Mouse (Mus musculus) midbrain, embryonic 10.5 days (tissue): ENCODE data around the gene Dusp23. TPM values are rescaled to one million over a fixed set of nuclear protein-coding genes. Genes with fewer than 3 reads are reported as not detected.

Source experiments
- DNase-seq: peaks from one replicate; pipeline ENCODE4 v3.0.0-alpha.2; 2017; ENCODE audit warnings: low spot score
- H3K27ac ChIP-seq: fragments of 300-500 bp; sonication (generic); replicated peaks from 2 replicates; pipeline ENCODE4 v1.5.1; 2016; ENCODE audit warnings: mild to moderate bottlenecking
- H3K27me3 ChIP-seq: fragments of 300-500 bp; sonication (generic); 2 replicates; pipeline ENCODE4 v1.6.1; 2016; ENCODE audit warnings: low read depth, mild to moderate bottlenecking; ENCODE audit not compliant: poor library complexity, severe bottlenecking
- H3K36me3 ChIP-seq: fragments of 300-500 bp; sonication (generic); 2 replicates; pipeline ENCODE4 v1.6.1; 2016; ENCODE audit warnings: mild to moderate bottlenecking, moderate library complexity
- H3K4me1 ChIP-seq: fragments of 300-500 bp; sonication (generic); 2 replicates; pipeline ENCODE4 v1.6.1; 2016
- H3K4me3 ChIP-seq: fragments of 300-500 bp; sonication (generic); 2 replicates; pipeline ENCODE4 v1.5.1; 2016; ENCODE audit warnings: mild to moderate bottlenecking, moderate library complexity
- H3K9me3 ChIP-seq: fragments of 300-500 bp; sonication (generic); replicated peaks from 2 replicates; pipeline ENCODE4 v1.6.1; 2016; ENCODE audit warnings: mild to moderate bottlenecking
- WGBS: fragments of 180-500 bp; shearing (Covaris S2); methylation state at CpG from one replicate; pipeline ENCODE4 v1.1.7; 2016; 5-methylcytosine and 5-hydroxymethylcytosine counted together
- polyA plus RNA-seq: library from polyadenylated mRNA; unstranded; fragments of >200 nt; fragmentation: Nextera tagmentation; extraction: Ambion mirVana; gene quantifications from 2 replicates; pipeline ENCODE4 v1.2.1, GENCODE M21; 2016

Dusp23 gene
- polyA plus RNA-seq, 1 experiment from 2014 or later = 9.1 TPM

DNA sequence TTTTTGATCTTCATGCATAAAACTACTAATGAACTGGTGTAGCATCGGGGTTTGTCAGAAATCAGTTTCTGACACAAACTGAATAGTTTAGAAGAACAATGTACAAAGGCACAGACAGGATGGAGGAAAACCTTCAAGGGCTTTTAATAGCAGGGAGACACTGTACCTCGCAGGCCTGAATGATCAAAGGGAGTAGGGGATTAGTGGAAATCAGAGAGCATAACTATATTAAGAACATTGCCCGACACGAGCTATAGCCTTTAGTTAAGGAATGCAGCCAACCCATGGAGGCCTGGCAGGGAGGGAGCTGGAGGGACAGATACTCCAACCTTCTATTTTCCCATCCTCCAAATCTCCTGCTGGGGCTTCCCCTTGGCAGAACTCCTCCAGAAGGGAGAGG, 14.5 kb upstream of the Dusp23 start:
- H3K4me3 ChIP-seq = no peak overlapping the region
- H3K4me1 ChIP-seq = peaks cover 4% of the 10 kb centered on the region
- H3K9me3 ChIP-seq = no peaks in the 10 kb centered on the region
- no peak overlapping the region for H3K27ac ChIP-seq
- no peaks in the 10 kb centered on the region for H3K36me3 ChIP-seq
- no peak for DNase-seq
- WGBS = 38% methylated on average over 4 of the region's 4 CpGs
- H3K27me3 ChIP-seq = no peaks in the 10 kb centered on the region

DNA sequence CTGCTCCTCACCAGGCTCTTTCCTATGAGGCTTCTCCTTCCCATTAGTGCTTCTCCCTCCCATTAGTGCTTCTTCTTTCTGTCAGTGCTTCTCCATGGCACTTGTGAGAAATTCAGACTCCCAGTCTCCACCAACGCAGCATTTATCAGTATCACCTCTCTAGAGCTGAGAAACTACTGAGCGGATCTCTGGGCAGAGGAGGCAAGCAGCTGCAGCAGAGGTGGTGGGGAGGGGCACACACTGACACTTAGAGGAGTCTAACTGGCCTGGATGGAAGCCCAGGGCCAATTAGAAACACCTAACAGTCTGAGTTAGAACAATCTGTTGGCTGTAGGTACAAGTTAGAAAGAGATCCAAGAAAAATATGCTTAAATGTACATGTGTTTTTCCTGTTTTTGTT, 6.0 kb upstream of the Dusp23 start:
- Histone ChIP-seq H3K4me1 (no peaks in the 10 kb centered on the region), H3K4me3 (no peak overlapping the region), H3K9me3 (no peaks in the 10 kb centered on the region), H3K36me3 (no peaks in the 10 kb centered on the region), H3K27ac (no peak overlapping the region), H3K27me3 (no peaks in the 10 kb centered on the region)
- DNase-seq = no peak
- 70% methylated on average over 2 of the region's 2 CpGs for WGBS

DNA sequence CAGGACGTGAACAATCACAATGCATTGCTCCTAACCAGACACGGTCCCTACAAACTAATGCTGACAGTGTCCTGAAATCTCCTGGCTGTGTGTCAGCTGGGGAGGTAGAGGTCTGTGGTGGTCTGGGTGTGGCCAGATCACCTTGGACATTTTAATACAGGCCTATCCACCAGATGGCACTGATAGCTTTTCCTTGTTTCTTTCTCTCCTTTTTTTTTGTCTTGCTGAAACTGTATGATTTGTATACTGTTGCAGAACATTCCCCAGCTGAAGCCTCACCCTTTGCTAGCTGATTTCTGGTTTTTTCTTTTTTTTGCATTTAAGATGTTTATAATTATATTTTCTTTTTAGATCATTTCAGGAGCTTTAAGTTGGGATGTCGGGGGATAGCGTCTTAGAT, 5.0 kb upstream of the Dusp23 start:
- no peaks in the 10 kb centered on the region for H3K9me3 ChIP-seq
- no peaks in the 10 kb centered on the region for H3K36me3 ChIP-seq
- H3K27me3 ChIP-seq = no peaks in the 10 kb centered on the region
- WGBS = 84% methylated on average over 4 of the region's 4 CpGs
- no peaks in the 10 kb centered on the region for H3K4me1 ChIP-seq
- H3K4me3 ChIP-seq = no peak overlapping the region
- H3K27ac ChIP-seq = no peak overlapping the region
- DNase-seq = no peak

DNA sequence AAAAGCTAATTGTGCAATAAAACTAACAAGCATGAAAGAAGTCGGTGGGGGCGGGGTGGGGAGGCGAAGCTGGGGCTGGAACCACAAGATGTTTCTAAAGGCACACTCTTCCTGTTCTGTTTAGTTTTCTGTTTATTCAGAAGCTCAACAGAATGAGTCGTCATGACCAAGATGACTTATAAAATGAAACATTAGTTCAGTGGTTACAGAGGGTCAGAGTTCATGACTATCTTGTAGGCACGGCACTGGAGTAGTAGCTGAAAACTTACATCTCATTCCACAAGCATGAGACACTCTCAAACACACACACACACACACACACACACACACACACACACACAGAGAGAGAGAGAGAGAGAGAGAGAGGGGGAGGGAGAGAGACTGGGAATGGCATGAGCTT, 3.5 kb upstream of the Dusp23 start:
- DNase-seq = no peak
- H3K36me3 ChIP-seq = no peaks in the 10 kb centered on the region
- 92% methylated on average over 5 of the region's 5 CpGs for WGBS
- no peaks in the 10 kb centered on the region for H3K9me3 ChIP-seq
- no peak overlapping the region for H3K4me3 ChIP-seq
- H3K27me3 ChIP-seq = no peaks in the 10 kb centered on the region
- no peak overlapping the region for H3K27ac ChIP-seq
- peaks cover 4% of the 10 kb centered on the region; the same call in 1 of the 2 replicates for H3K4me1 ChIP-seq

DNA sequence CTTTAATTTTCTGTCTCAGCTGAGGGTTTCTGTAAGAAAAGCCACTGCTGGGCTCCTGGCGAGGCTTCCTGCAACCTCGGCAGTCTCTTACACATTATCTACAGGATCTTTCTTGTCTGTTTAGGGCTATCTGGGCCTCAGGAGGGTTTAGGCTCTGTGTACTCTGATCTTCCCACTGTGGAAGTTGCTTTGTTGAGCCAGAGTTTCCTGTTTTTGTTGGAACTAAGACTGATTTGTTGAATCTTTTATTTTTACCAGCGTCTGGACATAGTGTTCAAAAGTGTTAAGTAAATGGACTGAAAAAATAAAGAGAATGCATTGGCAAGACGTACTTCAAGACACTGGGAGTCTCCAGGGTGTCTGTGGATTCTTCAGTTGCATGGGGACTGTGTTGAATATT, 2.5 kb upstream of the Dusp23 start:
- H3K27ac ChIP-seq = no peak overlapping the region
- no peaks in the 10 kb centered on the region for H3K36me3 ChIP-seq
- 72% methylated on average over 4 of the region's 4 CpGs for WGBS
- no peak overlapping the region for H3K4me3 ChIP-seq
- H3K27me3 ChIP-seq = no peaks in the 10 kb centered on the region
- H3K9me3 ChIP-seq = no peaks in the 10 kb centered on the region
- no peak for DNase-seq
- peaks cover 4% of the 10 kb centered on the region; the same call in 1 of the 2 replicates for H3K4me1 ChIP-seq

DNA sequence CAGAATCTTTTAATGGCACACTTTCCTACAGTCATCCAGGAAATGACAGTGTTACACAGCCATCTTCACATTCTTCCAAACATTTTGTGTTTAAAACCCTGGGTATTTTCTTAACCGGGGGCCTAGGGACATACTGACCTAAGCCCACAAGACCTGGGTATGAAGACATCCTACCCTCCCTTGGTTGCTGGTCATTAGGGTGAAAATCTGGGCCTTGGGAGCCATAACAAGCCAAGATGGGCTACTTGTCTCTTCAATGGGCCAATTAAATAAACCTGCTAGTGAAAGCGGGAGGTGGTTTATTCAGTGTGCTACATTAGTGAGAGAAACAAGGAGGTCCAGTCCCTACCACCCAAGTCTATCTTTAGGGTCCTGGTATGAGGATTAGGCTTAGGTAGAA, 1.4 kb upstream of the Dusp23 start:
- Histone ChIP-seq H3K27ac (no peak overlapping the region), H3K36me3 (no peaks in the 10 kb centered on the region)

DNA sequence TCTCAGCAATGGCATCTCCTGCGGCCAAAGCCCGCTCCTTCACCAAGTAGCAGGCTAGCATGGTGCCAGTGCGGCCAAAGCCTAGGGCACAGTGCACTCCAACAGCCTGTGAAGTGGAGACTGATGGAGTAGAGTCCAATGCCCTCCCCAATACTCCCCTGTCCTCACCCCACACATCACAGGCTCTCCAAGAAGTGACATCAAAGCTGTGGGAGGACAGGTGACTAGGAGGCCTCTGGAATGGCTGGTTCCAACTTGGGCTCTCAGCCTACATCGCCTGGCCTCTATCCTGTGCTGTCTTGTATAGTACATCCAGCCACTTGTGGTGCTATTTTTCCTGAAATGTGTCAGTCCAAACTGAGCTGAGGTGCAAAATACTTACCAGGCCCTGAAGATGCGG, 1.0 kb downstream of the Dusp23 start:
- DNase-seq = no peak
- Histone ChIP-seq H3K4me1 (peaks cover 4% of the 10 kb centered on the region; the same call in 1 of the 2 replicates), H3K36me3 (no peaks in the 10 kb centered on the region), H3K27ac (no peak overlapping the region), H3K4me3 (no peak overlapping the region), H3K27me3 (no peaks in the 10 kb centered on the region), H3K9me3 (no peaks in the 10 kb centered on the region)
- WGBS = 89% methylated on average over 5 of the region's 5 CpGs

More for the DNA sequence above, 1.4 kb upstream of the Dusp23 start:
- WGBS = 94% methylated on average over 2 of the region's 2 CpGs
- Histone ChIP-seq H3K9me3 (no peaks in the 10 kb centered on the region), H3K27me3 (no peaks in the 10 kb centered on the region), H3K4me1 (peaks cover 4% of the 10 kb centered on the region; the same call in 1 of the 2 replicates), H3K4me3 (no peak overlapping the region)
- no peak for DNase-seq

DNA sequence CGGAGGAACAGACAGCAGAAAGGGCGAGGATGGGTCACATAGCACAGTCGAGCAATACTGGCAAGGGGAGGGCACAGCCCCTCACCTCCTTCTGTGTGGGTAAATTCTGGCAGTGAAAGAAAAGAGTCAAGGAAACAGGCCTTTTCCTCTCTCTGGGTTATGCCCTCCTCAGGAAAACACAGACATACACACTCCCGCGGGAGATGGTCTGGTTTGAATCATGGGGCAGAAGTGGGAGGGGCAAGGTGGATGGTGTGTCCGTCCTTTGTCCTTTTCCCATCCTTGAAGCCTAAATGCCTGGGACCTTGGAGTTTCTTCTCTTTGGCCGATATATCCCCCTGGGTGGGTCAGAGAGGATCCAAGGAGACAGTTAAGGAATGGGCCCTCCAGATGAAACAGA, 2.9 kb downstream of the Dusp23 start:
- WGBS = 82% methylated on average over 7 of the region's 7 CpGs
- Histone ChIP-seq H3K27me3 (no peaks in the 10 kb centered on the region), H3K36me3 (no peaks in the 10 kb centered on the region), H3K27ac (no peak overlapping the region), H3K4me3 (no peak overlapping the region), H3K4me1 (peaks cover 4% of the 10 kb centered on the region; the same call in 1 of the 2 replicates), H3K9me3 (no peaks in the 10 kb centered on the region)
- DNase-seq = no peak

DNA sequence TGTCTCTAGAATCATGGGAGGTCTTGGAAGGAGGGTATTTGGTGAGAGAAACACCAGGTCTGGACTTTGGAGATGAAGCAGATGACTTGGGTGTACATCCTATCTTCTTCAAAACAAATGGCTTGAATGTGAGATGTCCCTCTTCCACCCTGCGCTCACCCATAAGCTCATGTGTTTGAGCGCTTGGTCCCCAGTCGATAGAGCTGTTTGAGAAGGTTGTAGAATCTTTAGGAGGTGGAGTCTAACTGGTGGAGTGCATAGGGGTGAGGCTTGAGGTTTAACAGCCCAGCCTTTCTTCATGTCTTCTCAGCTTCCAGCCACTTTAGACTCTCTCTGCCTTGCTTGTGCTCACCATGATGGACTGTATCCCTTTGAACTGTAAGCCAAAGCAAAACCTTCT, 6.5 kb downstream of the Dusp23 start:
- H3K9me3 ChIP-seq = no peaks in the 10 kb centered on the region
- no peaks in the 10 kb centered on the region for H3K4me1 ChIP-seq
- H3K27ac ChIP-seq = no peak overlapping the region
- H3K4me3 ChIP-seq = no peak overlapping the region
- H3K27me3 ChIP-seq = no peaks in the 10 kb centered on the region
- DNase-seq = no peak
- H3K36me3 ChIP-seq = no peaks in the 10 kb centered on the region
- 93% methylated on average over 3 of the region's 3 CpGs for WGBS

DNA sequence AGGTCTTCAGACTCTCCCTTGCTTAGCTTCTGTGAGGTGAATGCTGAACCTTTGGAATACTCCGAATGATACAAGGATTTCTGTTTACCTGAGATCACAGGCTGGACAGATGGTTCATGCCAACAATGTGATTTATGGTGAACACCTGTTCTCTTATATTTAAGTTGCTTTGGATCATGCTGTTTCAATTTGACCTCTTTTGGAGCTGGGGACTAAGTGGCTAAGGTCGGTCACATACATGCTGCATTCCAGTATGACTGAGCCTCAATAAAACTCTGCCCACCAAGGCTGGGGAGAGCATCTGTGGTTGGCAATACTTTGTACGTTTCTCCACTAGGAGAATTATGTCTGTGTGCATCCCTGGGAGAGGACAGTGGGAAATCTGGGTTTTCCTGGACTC, 8.7 kb downstream of the Dusp23 start:
- Histone ChIP-seq H3K4me1 (no peaks in the 10 kb centered on the region), H3K36me3 (no peaks in the 10 kb centered on the region), H3K27ac (no peak overlapping the region), H3K9me3 (no peaks in the 10 kb centered on the region), H3K4me3 (no peak overlapping the region), H3K27me3 (no peaks in the 10 kb centered on the region)
- DNase-seq = peak; percentile 3
- WGBS = 88% methylated on average over 3 of the region's 3 CpGs

DNA sequence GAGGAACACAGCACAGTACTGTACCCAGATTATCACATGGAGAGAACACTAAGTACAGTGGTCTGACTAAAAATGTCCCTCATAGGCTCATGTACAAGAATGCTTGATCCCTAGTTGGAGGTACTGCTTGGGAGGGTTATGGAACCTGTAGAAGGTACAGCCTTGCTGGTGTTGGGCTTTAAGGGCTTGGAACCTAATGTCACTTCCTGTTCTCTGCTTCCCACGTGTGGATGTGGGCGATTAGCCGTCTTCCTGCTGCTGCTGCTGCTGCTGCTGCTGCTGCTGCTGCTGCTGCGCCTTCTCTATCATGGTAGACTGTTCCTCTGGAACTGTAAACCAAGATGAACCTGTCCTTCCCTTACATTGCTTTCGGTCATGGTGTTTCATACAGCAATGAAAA, 9.2 kb downstream of the Dusp23 start:
- Histone ChIP-seq H3K4me1 (no peaks in the 10 kb centered on the region), H3K27me3 (no peaks in the 10 kb centered on the region), H3K27ac (no peak overlapping the region), H3K9me3 (no peaks in the 10 kb centered on the region), H3K4me3 (no peak overlapping the region), H3K36me3 (no peaks in the 10 kb centered on the region)
- WGBS = 75% methylated on average over 5 of the region's 5 CpGs
- DNase-seq = no peak

DNA sequence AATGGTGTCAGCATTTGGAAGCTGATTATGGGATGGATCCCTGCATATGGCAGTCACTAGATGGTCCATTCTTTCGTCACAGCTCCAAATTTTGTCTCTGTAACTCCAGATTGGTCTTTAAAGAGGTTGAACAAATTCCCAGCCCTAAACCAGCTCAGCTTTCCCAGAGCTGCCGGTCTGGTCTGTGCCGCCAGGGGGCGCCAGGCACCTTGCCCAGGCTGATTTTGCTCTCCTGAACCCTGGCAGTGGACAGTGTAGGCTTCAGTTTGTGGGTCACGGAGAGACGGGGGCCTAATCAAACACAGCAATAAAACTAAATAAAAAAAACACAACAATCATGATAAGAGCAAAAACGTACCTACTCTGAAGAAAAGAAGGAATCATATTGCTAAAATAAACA, 13.5 kb downstream of the Dusp23 start:
- Histone ChIP-seq H3K9me3 (no peaks in the 10 kb centered on the region), H3K36me3 (no peaks in the 10 kb centered on the region), H3K27me3 (no peaks in the 10 kb centered on the region), H3K4me1 (peaks cover 16% of the 10 kb centered on the region), H3K4me3 (no peak overlapping the region), H3K27ac (no peak overlapping the region)
- WGBS = 19% methylated on average over 7 of the region's 7 CpGs
- peak; percentile 72 for DNase-seq

DNA sequence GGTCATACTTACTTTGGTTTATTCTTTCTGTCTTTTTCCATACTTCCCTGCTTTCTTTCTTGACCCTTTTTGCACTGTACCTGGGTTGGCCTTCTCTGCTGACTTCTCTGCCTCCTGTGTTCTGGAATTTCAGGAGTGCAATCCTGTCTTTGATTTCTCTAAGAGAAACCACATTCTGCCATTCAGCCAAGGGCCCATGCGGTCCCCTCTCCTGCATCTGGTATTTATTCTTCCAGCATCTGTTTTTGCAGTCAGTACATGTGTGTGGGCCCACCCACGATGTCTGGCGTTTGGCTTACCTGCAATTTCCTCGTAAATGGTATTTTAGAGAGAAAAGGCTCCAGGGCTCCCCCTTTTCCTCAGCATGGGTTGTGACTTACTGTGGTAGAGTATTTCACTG, 14.6 kb downstream of the Dusp23 start:
- Histone ChIP-seq H3K4me1 (peaks cover 16% of the 10 kb centered on the region), H3K9me3 (no peaks in the 10 kb centered on the region), H3K4me3 (no peak overlapping the region), H3K36me3 (no peaks in the 10 kb centered on the region), H3K27me3 (no peaks in the 10 kb centered on the region), H3K27ac (no peak overlapping the region)
- 80% methylated on average over 4 of the region's 4 CpGs for WGBS
- DNase-seq = no peak

DNA sequence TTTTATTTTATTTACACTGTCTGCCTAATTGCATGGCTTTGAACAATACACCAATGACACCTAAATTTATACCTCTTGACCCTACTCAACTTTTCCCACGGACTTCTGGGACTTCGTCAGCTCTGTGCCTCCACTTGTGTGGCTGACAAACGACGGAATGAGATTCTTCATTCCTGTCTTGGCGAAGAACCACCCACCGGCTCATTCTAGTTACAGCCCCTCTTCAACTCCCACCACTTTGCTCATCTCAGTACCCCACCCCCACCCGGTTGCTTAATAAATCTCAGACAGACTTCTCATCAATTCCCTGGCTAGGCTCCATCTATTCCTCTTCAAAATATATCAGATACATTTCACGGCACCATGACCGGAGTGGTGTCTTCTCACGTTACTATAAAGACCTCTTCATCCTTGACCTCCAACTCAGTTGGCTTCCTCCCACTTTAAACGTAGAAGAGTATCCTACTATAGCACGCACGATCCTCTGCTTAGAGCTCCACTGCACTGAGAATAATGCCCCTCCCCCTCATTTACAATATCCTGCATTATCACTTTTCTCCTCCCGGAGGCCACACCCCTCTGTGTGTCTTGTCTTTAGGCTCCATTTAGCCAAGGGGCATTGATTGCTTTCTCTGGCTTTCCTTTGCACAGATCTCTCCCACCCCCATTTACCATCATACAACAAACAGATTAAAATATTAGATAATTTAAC, 15.2 kb downstream of the Dusp23 start:
- Histone ChIP-seq H3K4me1 (peaks cover 16% of the 10 kb centered on the region), H3K36me3 (no peaks in the 10 kb centered on the region), H3K4me3 (peak overlapping the region; percentile 50), H3K27ac (no peak overlapping the region), H3K9me3 (no peaks in the 10 kb centered on the region), H3K27me3 (no peaks in the 10 kb centered on the region)
- no peak for DNase-seq
- WGBS = 41% methylated on average over 14 of the region's 14 CpGs
